Mouse (Mus musculus): ENCODE data around the gene Lhfp. TPM values are rescaled to one million over a fixed set of nuclear protein-coding genes. Genes with fewer than 3 reads are reported as not detected.

Lhfp gene
- polyA plus RNA-seq, 1 experiment from 2014 or later: 64.5 TPM

- H3K36me3 ChIP-seq (ENCODE audit: control insufficient read depth, insufficient read depth, low read length): no peaks in the 10 kb centered on the region
- H3K9me3 ChIP-seq (replicated peaks; ENCODE audit: control insufficient read depth, low read length): no peaks in the 10 kb centered on the region
- WGBS (ENCODE audit: insufficient replicate concordance): 32% methylated on average over 8 of the region's 8 CpGs
- H3K9ac ChIP-seq (ENCODE audit: low read depth, low read length): no peak overlapping the region
- H3K4me3 ChIP-seq (ENCODE audit: low read depth, low read length): no peak overlapping the region
- H3K27ac ChIP-seq (ENCODE audit: low read depth, low read length): 0 out of 2 replicates have a peak overlapping the region, but pooled peaks have one; percentile 6
- peaks cover 12% of the 10 kb centered on the region for H3K4me1 ChIP-seq (ENCODE audit: control insufficient read depth, insufficient read depth, low read length)
- H3K27me3 ChIP-seq (ENCODE audit: control insufficient read depth, insufficient read depth, low read length): no peaks in the 10 kb centered on the region
- no peak overlapping the region for H3K4me2 ChIP-seq
- no peak; the same call in 1 of the 2 replicates for ATAC-seq (replicated peaks; ENCODE audit: insufficient number of reproducible peaks, low FRiP score, low TSS enrichment)
Observed at GRCm38 (mm10) chr3:53166001-53166400, 124.7 kb downstream of the Lhfp start.

GRCm38 (mm10) chr3:53169486-53169885, 128.2 kb downstream of the Lhfp start:
- no peak for ATAC-seq (replicated peaks; ENCODE audit: insufficient number of reproducible peaks, low FRiP score, low TSS enrichment)
- H3K9me3 ChIP-seq (replicated peaks; ENCODE audit: control insufficient read depth, low read length): no peaks in the 10 kb centered on the region
- 76% methylated on average over 3 of the region's 3 CpGs for WGBS (ENCODE audit: insufficient replicate concordance)
- no peak overlapping the region for H3K4me2 ChIP-seq
- no peak overlapping the region for H3K27ac ChIP-seq (ENCODE audit: low read depth, low read length)
- H3K4me1 ChIP-seq (ENCODE audit: control insufficient read depth, insufficient read depth, low read length): peaks cover 10% of the 10 kb centered on the region; the same call in 1 of the 2 replicates
- no peaks in the 10 kb centered on the region for H3K36me3 ChIP-seq (ENCODE audit: control insufficient read depth, insufficient read depth, low read length)
- no peak overlapping the region for H3K4me3 ChIP-seq (ENCODE audit: low read depth, low read length)
- no peaks in the 10 kb centered on the region for H3K27me3 ChIP-seq (ENCODE audit: control insufficient read depth, insufficient read depth, low read length)
- no peak overlapping the region for H3K9ac ChIP-seq (ENCODE audit: low read depth, low read length)

GRCm38 (mm10) chr3:53173310-53174063, 132.2 kb downstream of the Lhfp start:
- H3K27me3 ChIP-seq (ENCODE audit: control insufficient read depth, insufficient read depth, low read length): no peaks in the 10 kb centered on the region
- ATAC-seq (replicated peaks; ENCODE audit: insufficient number of reproducible peaks, low FRiP score, low TSS enrichment): no peak
- no peak overlapping the region for H3K9ac ChIP-seq (ENCODE audit: low read depth, low read length)
- H3K4me1 ChIP-seq (ENCODE audit: control insufficient read depth, insufficient read depth, low read length): 0 out of 2 replicates have a peak, but pooled peaks cover 5% of the 10 kb centered on the region
- H3K9me3 ChIP-seq (replicated peaks; ENCODE audit: control insufficient read depth, low read length): 0 out of 2 replicates have a peak, but pooled peaks cover 4% of the 10 kb centered on the region
- no peak overlapping the region for H3K4me2 ChIP-seq
- 76% methylated on average over 10 of the region's 10 CpGs for WGBS (ENCODE audit: insufficient replicate concordance)
- H3K27ac ChIP-seq (ENCODE audit: low read depth, low read length): no peak overlapping the region
- no peak overlapping the region for H3K4me3 ChIP-seq (ENCODE audit: low read depth, low read length)
- H3K36me3 ChIP-seq (ENCODE audit: control insufficient read depth, insufficient read depth, low read length): no peaks in the 10 kb centered on the region; the same call in 1 of the 2 replicates

DNA sequence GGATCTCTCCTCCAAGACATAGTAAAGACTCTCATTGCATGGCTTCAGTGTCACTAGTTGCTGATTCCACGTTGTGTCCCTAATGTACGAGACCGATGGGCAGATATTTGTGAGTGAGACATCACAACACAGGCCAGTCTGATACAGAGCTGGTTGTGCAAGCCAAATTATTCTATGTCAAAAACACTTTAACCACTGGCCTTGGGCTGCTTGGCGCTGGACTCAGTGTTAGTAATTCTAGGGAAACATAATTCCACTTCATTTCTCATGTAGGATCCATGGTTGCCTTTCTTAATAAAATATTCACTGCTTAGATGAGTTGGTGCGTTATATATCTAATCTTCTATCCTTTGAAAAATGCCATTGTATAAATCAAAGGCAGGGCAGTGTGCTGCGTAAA, 138.6 kb downstream of the Lhfp start:
- H3K27ac ChIP-seq (ENCODE audit: low read depth, low read length): no peak overlapping the region
- 0 out of 2 replicates have a peak, but pooled peaks cover 4% of the 10 kb centered on the region for H3K9me3 ChIP-seq (replicated peaks; ENCODE audit: control insufficient read depth, low read length)
- H3K36me3 ChIP-seq (ENCODE audit: control insufficient read depth, insufficient read depth, low read length): no peaks in the 10 kb centered on the region; the same call in 1 of the 2 replicates
- WGBS (ENCODE audit: insufficient replicate concordance): 84% methylated on average over 6 of the region's 6 CpGs
- H3K4me3 ChIP-seq (ENCODE audit: low read depth, low read length): no peak overlapping the region
- no peaks in the 10 kb centered on the region for H3K27me3 ChIP-seq (ENCODE audit: control insufficient read depth, insufficient read depth, low read length)
- no peak overlapping the region for H3K4me2 ChIP-seq
- H3K9ac ChIP-seq (ENCODE audit: low read depth, low read length): no peak overlapping the region
- H3K4me1 ChIP-seq (ENCODE audit: control insufficient read depth, insufficient read depth, low read length): no peaks in the 10 kb centered on the region
- ATAC-seq (replicated peaks; ENCODE audit: insufficient number of reproducible peaks, low FRiP score, low TSS enrichment): no peak

DNA sequence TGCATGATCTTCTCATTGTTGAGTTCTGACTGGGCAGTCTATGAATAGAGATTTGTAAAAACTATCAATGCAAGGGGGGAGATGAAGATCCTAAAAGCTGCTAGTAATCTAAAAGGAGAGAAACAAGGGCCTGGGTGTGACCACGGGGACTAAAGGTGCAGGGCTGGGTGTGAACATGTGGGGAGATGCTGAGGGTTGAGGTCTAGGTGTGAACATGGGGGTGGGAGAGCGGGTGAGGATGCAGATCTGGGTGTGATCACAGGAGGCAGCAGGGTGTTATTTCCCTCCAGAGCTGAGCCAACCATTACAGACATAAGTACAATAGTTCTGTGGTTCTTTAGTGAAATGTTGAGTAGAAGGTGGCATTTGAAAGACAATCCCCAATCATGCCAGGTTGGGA, 144.1 kb downstream of the Lhfp start:
- WGBS (ENCODE audit: insufficient replicate concordance): 90% methylated on average over 2 of the region's 2 CpGs
- ATAC-seq (replicated peaks; ENCODE audit: insufficient number of reproducible peaks, low FRiP score, low TSS enrichment): no peak
- Histone ChIP-seq H3K9ac (ENCODE audit: low read depth, low read length) (no peak overlapping the region), H3K27me3 (ENCODE audit: control insufficient read depth, insufficient read depth, low read length) (no peaks in the 10 kb centered on the region), H3K4me2 (no peak overlapping the region), H3K4me3 (ENCODE audit: low read depth, low read length) (no peak overlapping the region), H3K36me3 (ENCODE audit: control insufficient read depth, insufficient read depth, low read length) (no peaks in the 10 kb centered on the region), H3K27ac (ENCODE audit: low read depth, low read length) (no peak overlapping the region), H3K4me1 (ENCODE audit: control insufficient read depth, insufficient read depth, low read length) (no peaks in the 10 kb centered on the region), H3K9me3 (replicated peaks; ENCODE audit: control insufficient read depth, low read length) (no peaks in the 10 kb centered on the region)

DNA sequence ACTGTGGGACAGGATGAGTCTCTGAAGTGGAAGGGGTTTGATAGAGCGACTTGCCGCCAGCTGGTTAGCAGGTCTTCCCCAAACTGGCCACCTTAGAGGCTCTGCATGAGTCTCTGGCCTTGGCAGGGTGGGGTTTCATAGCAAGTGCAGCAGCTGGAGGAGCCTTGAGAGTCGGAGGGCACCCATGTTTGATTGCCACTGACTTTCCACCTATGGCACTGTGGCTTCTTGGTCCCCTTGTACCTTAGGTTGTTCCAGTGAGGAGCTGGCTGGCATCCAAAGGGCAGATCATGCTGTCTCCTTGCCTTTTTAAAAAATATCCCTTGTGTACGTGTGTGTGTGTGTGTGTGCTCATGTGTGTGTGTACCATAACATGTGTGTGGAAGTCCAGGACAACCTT, 152.1 kb downstream of the Lhfp start:
- Histone ChIP-seq H3K9me3 (replicated peaks; ENCODE audit: control insufficient read depth, low read length) (no peaks in the 10 kb centered on the region), H3K9ac (ENCODE audit: low read depth, low read length) (no peak overlapping the region), H3K27me3 (ENCODE audit: control insufficient read depth, insufficient read depth, low read length) (no peaks in the 10 kb centered on the region), H3K4me2 (no peak overlapping the region), H3K4me3 (ENCODE audit: low read depth, low read length) (no peak overlapping the region), H3K4me1 (ENCODE audit: control insufficient read depth, insufficient read depth, low read length) (no peaks in the 10 kb centered on the region), H3K36me3 (ENCODE audit: control insufficient read depth, insufficient read depth, low read length) (no peaks in the 10 kb centered on the region), H3K27ac (ENCODE audit: low read depth, low read length) (no peak overlapping the region)
- ATAC-seq (replicated peaks; ENCODE audit: insufficient number of reproducible peaks, low FRiP score, low TSS enrichment): no peak
- 85% methylated on average over 4 of the region's 4 CpGs for WGBS (ENCODE audit: insufficient replicate concordance)

- 83% methylated on average over 8 of the region's 8 CpGs for WGBS (ENCODE audit: insufficient replicate concordance)
- ATAC-seq (replicated peaks; ENCODE audit: insufficient number of reproducible peaks, low FRiP score, low TSS enrichment): no peak
- H3K4me1 ChIP-seq (ENCODE audit: control insufficient read depth, insufficient read depth, low read length): peaks cover 4% of the 10 kb centered on the region
Observed at GRCm38 (mm10) chr3:53195666-53196107, 154.4 kb downstream of the Lhfp start.

GRCm38 (mm10) chr3:53200175-53200574, 158.8 kb downstream of the Lhfp start:
- no peaks in the 10 kb centered on the region for H3K36me3 ChIP-seq (ENCODE audit: control insufficient read depth, insufficient read depth, low read length)
- no peak overlapping the region for H3K9ac ChIP-seq (ENCODE audit: low read depth, low read length)
- peaks cover 41% of the 10 kb centered on the region for H3K4me1 ChIP-seq (ENCODE audit: control insufficient read depth, insufficient read depth, low read length)
- no peaks in the 10 kb centered on the region for H3K9me3 ChIP-seq (replicated peaks; ENCODE audit: control insufficient read depth, low read length)
- no peaks in the 10 kb centered on the region for H3K27me3 ChIP-seq (ENCODE audit: control insufficient read depth, insufficient read depth, low read length)
- ATAC-seq (replicated peaks; ENCODE audit: insufficient number of reproducible peaks, low FRiP score, low TSS enrichment): no peak
- 75% methylated on average over 8 of the region's 8 CpGs for WGBS (ENCODE audit: insufficient replicate concordance)
- H3K27ac ChIP-seq (ENCODE audit: low read depth, low read length): no peak overlapping the region
- H3K4me2 ChIP-seq: no peak overlapping the region
- H3K4me3 ChIP-seq (ENCODE audit: low read depth, low read length): no peak overlapping the region

More at GRCm38 (mm10) chr3:53195666-53196107, 154.4 kb downstream of the Lhfp start:
- Histone ChIP-seq H3K27ac (ENCODE audit: low read depth, low read length) (no peak overlapping the region), H3K27me3 (ENCODE audit: control insufficient read depth, insufficient read depth, low read length) (no peaks in the 10 kb centered on the region), H3K4me2 (no peak overlapping the region), H3K4me3 (ENCODE audit: low read depth, low read length) (no peak overlapping the region), H3K36me3 (ENCODE audit: control insufficient read depth, insufficient read depth, low read length) (no peaks in the 10 kb centered on the region), H3K9me3 (replicated peaks; ENCODE audit: control insufficient read depth, low read length) (no peaks in the 10 kb centered on the region), H3K9ac (ENCODE audit: low read depth, low read length) (no peak overlapping the region)

DNA sequence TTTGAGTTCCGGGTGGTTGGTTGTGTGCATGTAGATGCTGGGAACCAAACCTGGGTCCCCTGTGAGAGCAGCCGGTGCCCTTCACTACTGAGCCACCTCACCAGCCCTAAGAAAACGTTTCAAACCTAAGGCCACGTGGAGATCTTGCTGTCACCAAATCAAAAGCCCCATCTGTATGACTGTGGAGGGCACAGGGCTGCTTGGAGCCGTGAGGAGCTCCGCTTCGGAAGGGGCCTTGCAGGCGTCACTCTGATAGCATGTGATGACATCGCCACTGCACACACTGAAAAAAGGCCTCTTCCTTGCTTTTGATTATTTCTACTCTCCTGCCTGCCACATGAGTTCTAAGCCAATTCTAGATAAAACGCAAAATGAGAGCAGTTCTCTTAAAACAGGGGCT, 159.5 kb downstream of the Lhfp start:
- no peaks in the 10 kb centered on the region for H3K36me3 ChIP-seq (ENCODE audit: control insufficient read depth, insufficient read depth, low read length)
- no peak overlapping the region for H3K4me2 ChIP-seq
- H3K9ac ChIP-seq (ENCODE audit: low read depth, low read length): no peak overlapping the region
- no peaks in the 10 kb centered on the region for H3K9me3 ChIP-seq (replicated peaks; ENCODE audit: control insufficient read depth, low read length)
- H3K27me3 ChIP-seq (ENCODE audit: control insufficient read depth, insufficient read depth, low read length): no peaks in the 10 kb centered on the region
- WGBS (ENCODE audit: insufficient replicate concordance): 36% methylated on average over 10 of the region's 10 CpGs
- ATAC-seq (replicated peaks; ENCODE audit: insufficient number of reproducible peaks, low FRiP score, low TSS enrichment): no peak
- no peak overlapping the region for H3K27ac ChIP-seq (ENCODE audit: low read depth, low read length)
- H3K4me1 ChIP-seq (ENCODE audit: control insufficient read depth, insufficient read depth, low read length): peaks cover 45% of the 10 kb centered on the region
- no peak overlapping the region for H3K4me3 ChIP-seq (ENCODE audit: low read depth, low read length)
